Mouse (Mus musculus): ENCODE data around the gene Sema6d. TPM values are rescaled to one million over a fixed set of nuclear protein-coding genes. Genes with fewer than 3 reads are reported as not detected.
A peak's percentile ranks its signal among the peaks of the same experiment; 100 is the strongest.

Sema6d gene
- total RNA-seq, 1 experiment from 2014 or later = not detected

GRCm38 (mm10) chr2:124592750-124593149 is 503.0 kb downstream of the Sema6d start:
- no peak for ATAC-seq (ENCODE audit: extremely low read depth, insufficient number of reproducible peaks, low FRiP score, poor library complexity, severe bottlenecking)

- no peak for ATAC-seq (ENCODE audit: extremely low read depth, insufficient number of reproducible peaks, low FRiP score, poor library complexity, severe bottlenecking)
Measured at GRCm38 (mm10) chr2:124599014-124599413, 509.2 kb downstream of the Sema6d start.

GRCm38 (mm10) chr2:124601702-124602378 is 512.1 kb downstream of the Sema6d start:
- no peak for ATAC-seq (ENCODE audit: extremely low read depth, insufficient number of reproducible peaks, low FRiP score, poor library complexity, severe bottlenecking)

GRCm38 (mm10) chr2:124602379-124602913 is 512.7 kb downstream of the Sema6d start:
- ATAC-seq (ENCODE audit: extremely low read depth, insufficient number of reproducible peaks, low FRiP score, poor library complexity, severe bottlenecking) = no peak

- ATAC-seq (ENCODE audit: extremely low read depth, insufficient number of reproducible peaks, low FRiP score, poor library complexity, severe bottlenecking) = no peak
Measured at GRCm38 (mm10) chr2:124605341-124605740, 515.6 kb downstream of the Sema6d start.

- no peak for ATAC-seq (ENCODE audit: extremely low read depth, insufficient number of reproducible peaks, low FRiP score, poor library complexity, severe bottlenecking)
Measured at GRCm38 (mm10) chr2:124607986-124608385, 518.2 kb downstream of the Sema6d start.

- ATAC-seq (ENCODE audit: extremely low read depth, insufficient number of reproducible peaks, low FRiP score, poor library complexity, severe bottlenecking) = no peak
Measured at GRCm38 (mm10) chr2:124608546-124608945, 518.8 kb downstream of the Sema6d start.

GRCm38 (mm10) chr2:124609014-124609413 is 519.2 kb downstream of the Sema6d start:
- ATAC-seq (ENCODE audit: extremely low read depth, insufficient number of reproducible peaks, low FRiP score, poor library complexity, severe bottlenecking) = no peak

GRCm38 (mm10) chr2:124609711-124610585 is 520.2 kb downstream of the Sema6d start:
- ATAC-seq (ENCODE audit: extremely low read depth, insufficient number of reproducible peaks, low FRiP score, poor library complexity, severe bottlenecking) = peak; percentile 17; the same call in 1 of the 2 replicates

- ATAC-seq (ENCODE audit: extremely low read depth, insufficient number of reproducible peaks, low FRiP score, poor library complexity, severe bottlenecking) = no peak
Measured at GRCm38 (mm10) chr2:124610586-124611105, 520.9 kb downstream of the Sema6d start.

- no peak for ATAC-seq (ENCODE audit: extremely low read depth, insufficient number of reproducible peaks, low FRiP score, poor library complexity, severe bottlenecking)
Measured at GRCm38 (mm10) chr2:124611226-124611625, 521.5 kb downstream of the Sema6d start.

GRCm38 (mm10) chr2:124612276-124612675 is 522.5 kb downstream of the Sema6d start:
- no peak for ATAC-seq (ENCODE audit: extremely low read depth, insufficient number of reproducible peaks, low FRiP score, poor library complexity, severe bottlenecking)

- ATAC-seq (ENCODE audit: extremely low read depth, insufficient number of reproducible peaks, low FRiP score, poor library complexity, severe bottlenecking) = no peak
Measured at GRCm38 (mm10) chr2:124612727-124613510, 523.1 kb downstream of the Sema6d start.

- ATAC-seq (ENCODE audit: extremely low read depth, insufficient number of reproducible peaks, low FRiP score, poor library complexity, severe bottlenecking) = no peak
Measured at GRCm38 (mm10) chr2:124613671-124614210, 524.0 kb downstream of the Sema6d start.

- no peak for ATAC-seq (ENCODE audit: extremely low read depth, insufficient number of reproducible peaks, low FRiP score, poor library complexity, severe bottlenecking)
Measured at GRCm38 (mm10) chr2:124616746-124617145, 527.0 kb downstream of the Sema6d start.

GRCm38 (mm10) chr2:124617440-124617839 is 527.7 kb downstream of the Sema6d start:
- no peak for ATAC-seq (ENCODE audit: extremely low read depth, insufficient number of reproducible peaks, low FRiP score, poor library complexity, severe bottlenecking)

- ATAC-seq (ENCODE audit: extremely low read depth, insufficient number of reproducible peaks, low FRiP score, poor library complexity, severe bottlenecking) = no peak
Measured at GRCm38 (mm10) chr2:124618091-124618490, 528.3 kb downstream of the Sema6d start.

- no peak for ATAC-seq (ENCODE audit: extremely low read depth, insufficient number of reproducible peaks, low FRiP score, poor library complexity, severe bottlenecking)
Measured at GRCm38 (mm10) chr2:124618526-124619219, 528.9 kb downstream of the Sema6d start.
